Mouse (Mus musculus): ENCODE measurements around the gene Rnasek. TPM values are rescaled to one million over a fixed set of nuclear protein-coding genes. Genes with fewer than 3 reads are reported as not detected.
A peak's percentile ranks its signal among the peaks of the same experiment; 100 is the strongest.

The Rnasek gene
- polyA plus RNA-seq, 1 experiment from 2014 or later, result 250 TPM

DNA sequence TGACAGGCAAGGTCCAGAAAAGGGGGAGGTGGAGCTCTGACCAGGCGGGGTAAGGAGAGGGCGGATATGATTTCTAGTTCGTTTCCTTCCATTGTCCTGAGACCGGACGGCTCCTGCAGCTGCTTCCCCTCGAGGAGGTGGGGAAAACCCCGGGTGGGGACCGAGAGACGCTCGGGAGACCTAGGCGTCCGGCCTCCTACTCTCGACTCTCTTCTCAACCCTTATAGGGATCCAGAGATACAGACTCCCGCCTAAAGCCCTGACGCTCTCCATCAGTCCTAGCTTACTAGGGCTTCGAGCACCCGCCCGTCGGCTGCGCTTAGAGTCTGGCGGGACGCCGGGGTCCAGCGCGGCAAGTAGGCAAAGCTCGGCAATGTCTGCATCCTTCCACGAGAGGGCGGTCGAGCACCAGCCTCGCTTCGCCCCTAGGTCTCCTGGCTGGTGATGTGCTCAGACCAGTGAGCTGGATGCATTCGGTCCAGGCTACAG lies 9.4 kb downstream of the Rnasek start:
- H3K9ac ChIP-seq (ENCODE audit: low read length), result peak overlapping the region; percentile 61
- no peaks in the 10 kb centered on the region for H3K9me3 ChIP-seq (ENCODE audit: control insufficient read depth, low read length)
- H3K27me3 ChIP-seq (ENCODE audit: control insufficient read depth, insufficient read depth, low read depth, low read length), result peaks cover 20% of the 10 kb centered on the region
- peak overlapping the region; percentile 93 for H3K27ac ChIP-seq (ENCODE audit: low read length)
- peak overlapping the region; percentile 48 for H3K4me3 ChIP-seq (ENCODE audit: low read length)
- ATAC-seq (ENCODE audit: low read depth), result peak; percentile 63
- peak overlapping the region; percentile 61 for H3K4me2 ChIP-seq (ENCODE audit: low read depth, low read length)
- WGBS, result under 1% methylated on average over 32 of the region's 32 CpGs
- H3K4me1 ChIP-seq (replicated peaks; ENCODE audit: control insufficient read depth, insufficient read depth, low read length), result peaks cover 39% of the 10 kb centered on the region
- peaks cover 5% of the 10 kb centered on the region; the same call in 1 of the 2 replicates for H3K36me3 ChIP-seq (ENCODE audit: control insufficient read depth, insufficient read depth, low read length)

DNA sequence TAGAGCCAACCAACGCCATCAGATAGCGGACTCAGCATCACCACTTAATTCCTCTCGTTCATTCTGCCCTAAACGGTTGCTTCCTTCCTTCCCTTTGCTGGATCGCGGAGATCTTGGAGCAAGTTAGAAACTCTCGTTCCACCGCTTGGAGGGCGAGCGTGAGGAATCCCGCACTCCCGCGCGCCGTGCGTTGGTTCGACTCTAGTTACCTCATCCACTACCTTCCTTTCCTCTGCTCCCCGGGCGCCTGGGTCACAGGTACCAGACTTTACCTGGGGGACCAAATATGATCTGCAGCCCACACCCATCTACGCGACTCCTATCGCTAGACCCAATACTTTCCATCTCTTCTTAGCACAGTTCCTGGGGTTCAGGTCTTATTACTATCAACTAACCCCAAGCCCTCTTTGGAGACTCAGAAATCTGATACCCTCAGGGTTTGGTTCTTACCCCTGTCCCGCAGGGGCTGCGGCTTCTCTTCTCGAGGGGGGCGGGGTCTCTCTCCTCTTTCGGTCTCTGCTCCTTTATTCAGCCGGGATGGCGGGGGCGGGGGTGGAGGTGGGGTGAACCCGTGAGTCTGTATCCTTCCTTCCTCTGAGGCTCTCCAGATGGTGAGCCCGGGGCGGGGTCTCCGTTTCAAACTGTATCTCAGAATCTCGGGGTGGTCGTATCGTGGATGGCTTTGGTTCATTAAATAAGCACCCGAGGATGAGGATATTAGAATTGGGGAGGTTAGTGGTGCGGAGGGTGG lies 10.2 kb downstream of the Rnasek start, which contains the start of gene Bcl6b:
Gene Bcl6b (minus strand): TSS at position 539 of the 751 bp plus-strand sequence.
- 1% methylated on average over 39 of the region's 39 CpGs for WGBS
- peak; percentile 21; the same call in 1 of the 2 replicates for ATAC-seq (ENCODE audit: low read depth)
- Histone ChIP-seq H3K4me1 (replicated peaks; ENCODE audit: control insufficient read depth, insufficient read depth, low read length) (peaks cover 37% of the 10 kb centered on the region), H3K9me3 (ENCODE audit: control insufficient read depth, low read length) (no peaks in the 10 kb centered on the region), H3K36me3 (ENCODE audit: control insufficient read depth, insufficient read depth, low read length) (no peaks in the 10 kb centered on the region), H3K27me3 (ENCODE audit: control insufficient read depth, insufficient read depth, low read depth, low read length) (peaks cover 20% of the 10 kb centered on the region), H3K4me3 (ENCODE audit: low read length) (peak within 1 kb of the TSS; percentile 48), H3K27ac (ENCODE audit: low read length) (peak within 1 kb of the TSS; percentile 93), H3K9ac (ENCODE audit: low read length) (peak within 1 kb of the TSS; percentile 65), H3K4me2 (ENCODE audit: low read depth, low read length) (peak within 1 kb of the TSS; percentile 61)

DNA sequence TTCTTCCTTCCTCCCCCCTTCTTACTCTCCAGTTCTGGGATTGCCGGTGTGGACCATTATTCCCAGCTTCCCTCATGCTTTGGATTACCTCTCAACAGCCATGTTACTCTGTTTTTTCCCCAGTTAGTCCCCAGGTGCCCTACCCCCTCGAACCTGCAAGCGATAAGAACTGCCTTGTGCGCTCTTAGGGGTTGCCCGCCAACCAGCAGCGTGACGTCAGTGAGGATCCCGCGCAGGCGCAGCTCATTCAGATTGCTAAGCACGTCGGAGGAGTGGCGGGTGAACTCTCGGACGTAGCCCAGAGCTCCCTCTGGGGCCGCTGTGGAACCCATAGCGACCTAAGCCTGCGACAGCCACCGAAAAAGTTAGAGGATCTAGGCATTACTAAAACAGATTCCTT lies 10.8 kb downstream of the Rnasek start:
- ATAC-seq (ENCODE audit: low read depth), result peak; percentile 30
- Histone ChIP-seq H3K4me3 (ENCODE audit: low read length) (peak overlapping the region; percentile 48), H3K27ac (ENCODE audit: low read length) (peak overlapping the region; percentile 77), H3K9me3 (ENCODE audit: control insufficient read depth, low read length) (no peaks in the 10 kb centered on the region), H3K36me3 (ENCODE audit: control insufficient read depth, insufficient read depth, low read length) (no peaks in the 10 kb centered on the region), H3K9ac (ENCODE audit: low read length) (peak overlapping the region; percentile 65), H3K27me3 (ENCODE audit: control insufficient read depth, insufficient read depth, low read depth, low read length) (peaks cover 20% of the 10 kb centered on the region), H3K4me2 (ENCODE audit: low read depth, low read length) (peak overlapping the region; percentile 61), H3K4me1 (replicated peaks; ENCODE audit: control insufficient read depth, insufficient read depth, low read length) (peaks cover 30% of the 10 kb centered on the region)
- 1% methylated on average over 19 of the region's 19 CpGs for WGBS

DNA sequence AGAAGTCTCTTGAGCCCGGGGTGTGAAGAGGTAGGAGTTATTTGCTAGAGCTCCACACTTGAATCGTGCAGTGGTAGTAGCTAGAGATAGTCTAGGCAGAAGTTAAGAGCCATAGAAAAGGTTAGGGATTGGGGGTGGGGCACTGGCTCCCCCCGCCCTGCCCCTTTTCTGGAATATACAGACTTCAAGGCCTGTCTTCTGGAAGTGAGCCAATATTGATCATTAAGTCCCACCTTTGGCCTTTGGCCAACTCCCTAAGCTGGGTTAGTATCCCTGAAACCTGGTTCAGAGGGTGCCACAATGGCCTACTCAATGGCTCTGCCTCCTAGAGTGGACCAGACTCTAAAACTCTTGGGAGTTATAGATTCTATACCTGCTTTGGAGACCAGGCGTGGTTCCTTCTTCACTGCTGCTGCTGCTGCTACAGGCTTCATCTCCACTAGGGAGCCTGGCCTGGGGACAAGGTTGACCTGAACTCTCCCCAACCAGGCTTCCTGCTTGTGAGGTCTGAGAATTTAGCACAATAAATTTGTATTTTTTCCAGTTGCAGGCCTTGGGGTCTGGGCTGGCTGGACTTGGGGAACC lies 11.9 kb downstream of the Rnasek start:
- no peak for ATAC-seq (ENCODE audit: low read depth)
- 61% methylated on average over 4 of the region's 4 CpGs for WGBS
- Histone ChIP-seq H3K27ac (ENCODE audit: low read length) (peak overlapping the region; percentile 7; the same call in 1 of the 2 replicates), H3K9me3 (ENCODE audit: control insufficient read depth, low read length) (no peaks in the 10 kb centered on the region), H3K27me3 (ENCODE audit: control insufficient read depth, insufficient read depth, low read depth, low read length) (peaks cover 20% of the 10 kb centered on the region), H3K9ac (ENCODE audit: low read length) (peak overlapping the region; percentile 65), H3K4me2 (ENCODE audit: low read depth, low read length) (peak overlapping the region; percentile 61), H3K4me3 (ENCODE audit: low read length) (peak overlapping the region; percentile 48), H3K4me1 (replicated peaks; ENCODE audit: control insufficient read depth, insufficient read depth, low read length) (peaks cover 29% of the 10 kb centered on the region), H3K36me3 (ENCODE audit: control insufficient read depth, insufficient read depth, low read length) (no peaks in the 10 kb centered on the region)

DNA sequence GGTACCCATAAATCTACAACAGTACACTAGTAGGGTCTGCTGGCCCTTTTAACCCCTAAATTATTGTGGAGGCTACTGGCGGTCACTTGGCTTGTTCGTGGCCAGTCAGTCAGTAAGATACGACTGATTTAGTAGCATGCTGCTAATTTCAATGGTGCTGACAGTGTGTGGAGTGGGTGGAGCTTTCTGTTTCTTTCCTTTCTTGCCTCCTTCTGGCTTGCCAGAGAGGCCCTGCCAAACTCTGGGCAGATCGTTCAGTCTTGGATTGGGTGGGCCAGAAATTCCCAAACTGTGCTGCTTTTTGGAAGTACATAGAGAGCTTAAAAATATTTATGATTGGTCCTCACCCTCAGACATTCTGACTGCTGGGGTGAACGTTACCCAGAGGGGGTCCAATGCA lies 12.5 kb downstream of the Rnasek start:
- H3K4me3 ChIP-seq (ENCODE audit: low read length), result peak overlapping the region; percentile 48
- H3K27me3 ChIP-seq (ENCODE audit: control insufficient read depth, insufficient read depth, low read depth, low read length), result peaks cover 20% of the 10 kb centered on the region
- ATAC-seq (ENCODE audit: low read depth), result no peak
- WGBS, result 26% methylated on average over 5 of the region's 5 CpGs
- no peaks in the 10 kb centered on the region for H3K9me3 ChIP-seq (ENCODE audit: control insufficient read depth, low read length)
- H3K4me2 ChIP-seq (ENCODE audit: low read depth, low read length), result peak overlapping the region; percentile 61
- peak overlapping the region; percentile 27 for H3K9ac ChIP-seq (ENCODE audit: low read length)
- H3K27ac ChIP-seq (ENCODE audit: low read length), result 0 out of 2 replicates have a peak overlapping the region, but pooled peaks have one; percentile 6
- peaks cover 29% of the 10 kb centered on the region for H3K4me1 ChIP-seq (replicated peaks; ENCODE audit: control insufficient read depth, insufficient read depth, low read length)
- no peaks in the 10 kb centered on the region for H3K36me3 ChIP-seq (ENCODE audit: control insufficient read depth, insufficient read depth, low read length)

GRCm38 (mm10) chr11:70226602-70226890 lies 13.1 kb downstream of the Rnasek start:
- peak overlapping the region; percentile 48 for H3K4me3 ChIP-seq (ENCODE audit: low read length)
- WGBS, result 5% methylated on average over 18 of the region's 18 CpGs
- H3K27ac ChIP-seq (ENCODE audit: low read length), result peak overlapping the region; percentile 60; the same call in 1 of the 2 replicates
- H3K4me2 ChIP-seq (ENCODE audit: low read depth, low read length), result peak overlapping the region; percentile 61
- H3K27me3 ChIP-seq (ENCODE audit: control insufficient read depth, insufficient read depth, low read depth, low read length), result peaks cover 20% of the 10 kb centered on the region
- no peaks in the 10 kb centered on the region for H3K9me3 ChIP-seq (ENCODE audit: control insufficient read depth, low read length)
- peaks cover 32% of the 10 kb centered on the region for H3K4me1 ChIP-seq (replicated peaks; ENCODE audit: control insufficient read depth, insufficient read depth, low read length)
- H3K9ac ChIP-seq (ENCODE audit: low read length), result peak overlapping the region; percentile 27
- no peak for ATAC-seq (ENCODE audit: low read depth)
- H3K36me3 ChIP-seq (ENCODE audit: control insufficient read depth, insufficient read depth, low read length), result no peaks in the 10 kb centered on the region

DNA sequence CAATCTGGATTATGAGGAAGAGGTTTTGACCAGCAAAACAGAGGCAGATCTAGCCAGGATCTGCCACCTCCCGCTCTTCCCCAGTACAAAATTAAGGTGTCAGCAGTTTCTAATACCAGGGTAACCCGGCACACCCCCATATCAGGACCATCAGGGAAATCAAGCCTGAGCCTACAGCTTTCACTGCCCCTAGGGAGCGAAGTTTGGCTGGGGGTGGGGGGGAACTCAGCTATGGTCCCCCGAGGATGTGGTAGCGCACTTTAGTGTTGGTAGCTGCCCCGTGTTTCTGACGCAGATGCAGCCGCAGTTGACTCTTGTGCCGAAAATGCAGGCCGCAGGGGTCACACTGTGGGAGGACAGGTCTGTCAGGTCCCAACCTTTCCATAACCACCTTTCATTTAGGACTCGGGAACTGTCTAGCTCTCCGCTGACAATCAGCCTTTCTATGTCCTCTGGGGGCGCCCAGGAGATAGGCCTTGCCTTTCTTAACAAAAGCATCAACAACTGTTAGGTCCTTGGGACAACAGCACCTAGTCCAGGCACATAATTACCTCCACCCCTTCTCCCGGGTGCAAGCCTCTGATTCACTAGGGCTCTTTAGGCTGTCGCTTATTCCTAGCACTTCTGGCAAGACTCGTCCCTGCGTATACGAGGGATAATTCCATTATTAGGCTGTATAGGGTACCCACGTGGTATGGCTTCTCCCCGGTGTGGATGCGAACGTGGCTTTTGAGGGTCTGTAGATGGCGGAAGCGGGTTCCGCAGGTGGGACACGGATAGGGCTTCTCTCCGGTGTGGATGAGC lies 13.6 kb downstream of the Rnasek start:
- Histone ChIP-seq H3K9me3 (ENCODE audit: control insufficient read depth, low read length) (no peaks in the 10 kb centered on the region), H3K27ac (ENCODE audit: low read length) (peak overlapping the region; percentile 60), H3K36me3 (ENCODE audit: control insufficient read depth, insufficient read depth, low read length) (no peaks in the 10 kb centered on the region), H3K9ac (ENCODE audit: low read length) (peak overlapping the region; percentile 27), H3K4me1 (replicated peaks; ENCODE audit: control insufficient read depth, insufficient read depth, low read length) (peaks cover 32% of the 10 kb centered on the region), H3K4me2 (ENCODE audit: low read depth, low read length) (peak overlapping the region; percentile 61), H3K4me3 (ENCODE audit: low read length) (peak overlapping the region; percentile 48), H3K27me3 (ENCODE audit: control insufficient read depth, insufficient read depth, low read depth, low read length) (peaks cover 20% of the 10 kb centered on the region)
- no peak for ATAC-seq (ENCODE audit: low read depth)
- 25% methylated on average over 27 of the region's 27 CpGs for WGBS

DNA sequence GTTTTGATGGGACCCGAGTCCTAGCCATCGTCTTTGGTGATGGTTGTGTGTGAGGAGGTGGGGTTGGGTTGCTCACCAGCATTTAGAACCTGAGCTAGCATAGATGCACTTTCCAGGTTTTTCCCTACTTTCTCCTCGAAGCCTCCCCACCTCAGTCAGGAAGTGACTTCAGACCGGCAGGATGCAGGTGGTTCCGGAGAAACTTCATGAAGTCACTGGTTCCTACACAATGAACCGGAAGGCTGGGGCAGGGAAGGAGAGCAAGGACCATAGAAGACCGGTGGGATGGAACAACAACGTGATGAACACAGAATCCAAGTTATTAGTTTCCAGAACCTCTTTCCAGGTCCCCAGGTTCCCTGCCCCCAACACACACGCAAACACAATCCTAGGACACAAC lies 15.9 kb downstream of the Rnasek start:
- no peak overlapping the region for H3K4me3 ChIP-seq (ENCODE audit: low read length)
- H3K27ac ChIP-seq (ENCODE audit: low read length), result peak overlapping the region; percentile 77
- no peaks in the 10 kb centered on the region for H3K9me3 ChIP-seq (ENCODE audit: control insufficient read depth, low read length)

More for the DNA sequence above, 15.9 kb downstream of the Rnasek start:
- 72% methylated on average over 9 of the region's 9 CpGs for WGBS
- H3K36me3 ChIP-seq (ENCODE audit: control insufficient read depth, insufficient read depth, low read length), result no peaks in the 10 kb centered on the region
- 0 out of 2 replicates have a peak, but pooled peaks have one; percentile 20 for ATAC-seq (ENCODE audit: low read depth)
- H3K9ac ChIP-seq (ENCODE audit: low read length), result no peak overlapping the region; the same call in 1 of the 2 replicates
- peaks cover 7% of the 10 kb centered on the region for H3K27me3 ChIP-seq (ENCODE audit: control insufficient read depth, insufficient read depth, low read depth, low read length)
- H3K4me2 ChIP-seq (ENCODE audit: low read depth, low read length), result peak overlapping the region; percentile 38
- peaks cover 23% of the 10 kb centered on the region for H3K4me1 ChIP-seq (replicated peaks; ENCODE audit: control insufficient read depth, insufficient read depth, low read length)

Measured in lung, embryonic 16.5 days (tissue).